22 mouse cellular contexts compared by ENCODE assay signal in genomic region chr1:41326861-41327480, GRCm38 (mm10).
DNase-seq lines count a peak whose midpoint lies in the region; ATAC-seq lines count a peak whose summit lies in the region.
"Had no signal": no experiment of that assay in that cellular context is flagged by ENCODE, and none has a peak within 500 bp of the region (broad histone marks: within the 10 kb centered on the region; RNA-seq: fewer than 3 reads in every experiment).

No protein-coding gene starts in this region.

- H3K9me3 ChIP-seq in midbrain, embryonic 14.5 days (ENCODE audit: control insufficient read depth, low read length) = no peaks in the 10 kb centered on the region
- H3K9me3 ChIP-seq in midbrain, embryonic 11.5 days (ENCODE audit: control insufficient read depth, low read length) = no peaks in the 10 kb centered on the region
- no peaks in the 10 kb centered on the region for H3K9me3 ChIP-seq in forebrain, embryonic 13.5 days (replicated peaks)
- no peaks in the 10 kb centered on the region for H3K9me3 ChIP-seq in hindbrain, embryonic 14.5 days (ENCODE audit: control insufficient read depth, low read length)

- H3K4me2 ChIP-seq in midbrain, embryonic 14.5 days (ENCODE audit: low read length) = no peak overlapping the region
- no peak overlapping the region for H3K4me2 ChIP-seq in midbrain, embryonic 11.5 days
- H3K4me2 ChIP-seq in forebrain, embryonic 13.5 days = no peak overlapping the region
- H3K4me2 ChIP-seq in hindbrain, embryonic 14.5 days (replicated peaks) = no peak overlapping the region
- H3K4me2 ChIP-seq: liver, embryonic 11.5 days had no signal

- no peaks in the 10 kb centered on the region for H3K27me3 ChIP-seq in midbrain, embryonic 14.5 days (ENCODE audit: control insufficient read depth, insufficient read depth, low read length)
- H3K27me3 ChIP-seq in midbrain, embryonic 11.5 days (ENCODE audit: control insufficient read depth, insufficient read depth, low read length) = no peaks in the 10 kb centered on the region
- H3K27me3 ChIP-seq in forebrain, embryonic 13.5 days = no peaks in the 10 kb centered on the region
- no peaks in the 10 kb centered on the region for H3K27me3 ChIP-seq in hindbrain, embryonic 14.5 days (ENCODE audit: control insufficient read depth, insufficient read depth, low read length)

- no peak overlapping the region for H3K27ac ChIP-seq in midbrain, embryonic 14.5 days (replicated peaks; ENCODE audit: low read depth, low read length)
- no peak overlapping the region for H3K27ac ChIP-seq in midbrain, embryonic 11.5 days (ENCODE audit: low read depth, low read length)
- peak overlapping the region; percentile 31; the same call in 1 of the 2 replicates for H3K27ac ChIP-seq in forebrain, embryonic 13.5 days
- no peak overlapping the region for H3K27ac ChIP-seq in hindbrain, embryonic 14.5 days
- H3K27ac ChIP-seq: macrophage; stomach, postnatal 0 days had no signal

- no peak overlapping the region for H3K9ac ChIP-seq in midbrain, embryonic 14.5 days (replicated peaks; ENCODE audit: low read length)
- H3K9ac ChIP-seq in midbrain, embryonic 11.5 days (ENCODE audit: low read length) = no peak overlapping the region
- no peak overlapping the region for H3K9ac ChIP-seq in forebrain, embryonic 13.5 days
- H3K9ac ChIP-seq in hindbrain, embryonic 14.5 days = no peak overlapping the region
- H3K9ac ChIP-seq: liver, postnatal 0 days had no signal

- H3K4me1 ChIP-seq in midbrain, embryonic 14.5 days (ENCODE audit: control insufficient read depth, insufficient read depth, low read length) = no peaks in the 10 kb centered on the region
- 0 out of 2 replicates have a peak, but pooled peaks cover 2% of the 10 kb centered on the region for H3K4me1 ChIP-seq in midbrain, embryonic 11.5 days (ENCODE audit: control insufficient read depth, insufficient read depth, low read length)
- H3K4me1 ChIP-seq in forebrain, embryonic 13.5 days = peaks cover 14% of the 10 kb centered on the region; the same call in 1 of the 2 replicates
- H3K4me1 ChIP-seq in hindbrain, embryonic 14.5 days (replicated peaks; ENCODE audit: control insufficient read depth, insufficient read depth, low read length) = no peaks in the 10 kb centered on the region

- peak; percentile 63; the same call in 1 of the 2 replicates for ATAC-seq in midbrain, embryonic 14.5 days (ENCODE audit: low FRiP score, low TSS enrichment)
- no peak for ATAC-seq in midbrain, embryonic 11.5 days (ENCODE audit: low FRiP score)
- peak; percentile 85 for ATAC-seq in forebrain, embryonic 13.5 days
- no peak for ATAC-seq in hindbrain, embryonic 14.5 days (ENCODE audit: low FRiP score)
- ATAC-seq: hindbrain, embryonic 16.5 days; intestine, embryonic 16.5 days; liver, postnatal 0 days; lung, postnatal 0 days had no signal

- no peaks in the 10 kb centered on the region for H3K36me3 ChIP-seq in midbrain, embryonic 14.5 days (ENCODE audit: control insufficient read depth, insufficient read depth, low read length)
- no peaks in the 10 kb centered on the region for H3K36me3 ChIP-seq in midbrain, embryonic 11.5 days (ENCODE audit: control insufficient read depth, insufficient read depth, low read length)
- no peaks in the 10 kb centered on the region for H3K36me3 ChIP-seq in forebrain, embryonic 13.5 days (ENCODE audit: poor library complexity, severe bottlenecking)
- no peaks in the 10 kb centered on the region for H3K36me3 ChIP-seq in hindbrain, embryonic 14.5 days (replicated peaks; ENCODE audit: control insufficient read depth, insufficient read depth)

- 14% methylated on average over 3 of the region's 3 CpGs for WGBS in midbrain, embryonic 14.5 days
- 32% methylated on average over 3 of the region's 3 CpGs for WGBS in midbrain, embryonic 11.5 days
- WGBS in forebrain, embryonic 13.5 days = 8% methylated on average over 3 of the region's 3 CpGs
- WGBS in hindbrain, embryonic 14.5 days = 54% methylated on average over 3 of the region's 3 CpGs

- H3K4me3 ChIP-seq in midbrain, embryonic 14.5 days (replicated peaks; ENCODE audit: low read depth, low read length) = no peak overlapping the region
- H3K4me3 ChIP-seq in midbrain, embryonic 11.5 days (ENCODE audit: low read depth, low read length) = no peak overlapping the region
- H3K4me3 ChIP-seq in forebrain, embryonic 13.5 days = no peak overlapping the region
- H3K4me3 ChIP-seq in hindbrain, embryonic 14.5 days (replicated peaks; ENCODE audit: low read length) = no peak overlapping the region

- DNase-seq in adrenal gland, postnatal 14 days = peak; percentile 4
- no peak for DNase-seq in adrenal gland, adult 8-10 months
- DNase-seq in midbrain, embryonic 14.5 days = peak; percentile 55
- no peak for DNase-seq in midbrain, embryonic 11.5 days (ENCODE audit: low spot score, missing footprints)
- DNase-seq in hindlimb bud, embryonic 11.5 days (ENCODE audit: extremely low spot score, low read depth, low spot score) = peak; percentile 33
- DNase-seq in hindbrain, embryonic 14.5 days (ENCODE audit: low spot score) = no peak
- no peak for DNase-seq in right cerebral cortex, postnatal 10 days (ENCODE audit: low spot score in 2 of 2)
- DNase-seq: adrenal gland, postnatal 36 days; cerebellum, adult 11-12 months; cerebellum, postnatal 10 days; kidney, adult 9 months; kidney, postnatal 14 days; liver, postnatal 0 days; thymus, adult 2 months; thymus, postnatal 4 days had no signal

Comparison
In these comparisons a context has a peak if more than half of its experiments do, and no peak if none do; other contexts are left out.
1. DNase-seq: peak in adrenal gland, postnatal 14 days (single experiment), midbrain, embryonic 14.5 days (single experiment) and hindlimb bud, embryonic 11.5 days (single experiment); none in adrenal gland, adult 8-10 months (single experiment), midbrain, embryonic 11.5 days (single experiment), hindbrain, embryonic 14.5 days (single experiment) and right cerebral cortex, postnatal 10 days (0 of 2).
2. ATAC-seq: peak in midbrain, embryonic 14.5 days (single experiment) and forebrain, embryonic 13.5 days (single experiment); none in midbrain, embryonic 11.5 days (single experiment) and hindbrain, embryonic 14.5 days (single experiment).